Mouse (Mus musculus) monocyte, adult 2 months (primary cell): Measurements from ENCODE around the gene Smok2b.
"Not testable (repeated sequence)": the region's sequence is repeated elsewhere in the genome, so short reads cannot be mapped to it uniquely, and the experiment has no call there.

Experiments used
- DNase-seq, 2 experiments: peaks; one replicate each; pipeline ENCODE4 v3.0.0; 2022; ENCODE audit warnings: low spot score in 2 of 2, low read depth in 1 of 2

The Smok2b gene

GRCm38 (mm10) chr17:13229957-13230356 lies at the start of gene Smok2b:
TSS of gene Smok2b (plus strand) at chr17:13230257.
- DNase-seq: not testable (repeated sequence)

- not testable (repeated sequence) for DNase-seq
These were observed 49.6 kb upstream of the Smok2b start for GRCm38 (mm10) chr17:13180491-13180890.

GRCm38 (mm10) chr17:13182712-13183111 lies 47.3 kb upstream of the Smok2b start:
- not testable (repeated sequence) for DNase-seq

- DNase-seq: not testable (repeated sequence)
These were observed 45.5 kb upstream of the Smok2b start for GRCm38 (mm10) chr17:13184514-13184913.

- DNase-seq: not testable (repeated sequence)
These were observed 43.5 kb upstream of the Smok2b start for GRCm38 (mm10) chr17:13186541-13186940.

GRCm38 (mm10) chr17:13187621-13188020 lies 42.4 kb upstream of the Smok2b start:
- not testable (repeated sequence) for DNase-seq

- DNase-seq: not testable (repeated sequence)
These were observed 41.2 kb upstream of the Smok2b start for GRCm38 (mm10) chr17:13188846-13189245.

GRCm38 (mm10) chr17:13190836-13191583 lies 39.0 kb upstream of the Smok2b start:
- not testable (repeated sequence) for DNase-seq

- not testable (repeated sequence) for DNase-seq
These were observed 33.6 kb upstream of the Smok2b start for GRCm38 (mm10) chr17:13196486-13196885.

GRCm38 (mm10) chr17:13198812-13199211 lies 31.2 kb upstream of the Smok2b start:
- not testable (repeated sequence) for DNase-seq

GRCm38 (mm10) chr17:13199880-13200409 lies 30.1 kb upstream of the Smok2b start:
- DNase-seq: not testable (repeated sequence)

- DNase-seq: not testable (repeated sequence)
These were observed 28.5 kb upstream of the Smok2b start for GRCm38 (mm10) chr17:13201551-13201950.

GRCm38 (mm10) chr17:13202453-13203107 lies 27.5 kb upstream of the Smok2b start:
- DNase-seq: not testable (repeated sequence)

- not testable (repeated sequence) for DNase-seq
These were observed 24.8 kb upstream of the Smok2b start for GRCm38 (mm10) chr17:13205247-13205646.

- DNase-seq: no peak
These were observed 23.6 kb upstream of the Smok2b start for GRCm38 (mm10) chr17:13206491-13206890.

- DNase-seq: not testable (repeated sequence)
These were observed 21.6 kb upstream of the Smok2b start for GRCm38 (mm10) chr17:13208460-13208859.

GRCm38 (mm10) chr17:13212136-13212850 lies 17.8 kb upstream of the Smok2b start:
- no peak for DNase-seq

GRCm38 (mm10) chr17:13214169-13214568 lies 15.9 kb upstream of the Smok2b start:
- peak in 1 of 2 experiments; percentile 28 for DNase-seq

GRCm38 (mm10) chr17:13215595-13215994 lies 14.5 kb upstream of the Smok2b start:
- no peak for DNase-seq

GRCm38 (mm10) chr17:13220888-13221287 lies 9.2 kb upstream of the Smok2b start, which contains the start of gene Smok2a:
TSS of gene Smok2a (plus strand) at chr17:13221188.
- DNase-seq: no peak

GRCm38 (mm10) chr17:13221921-13222320 lies 8.1 kb upstream of the Smok2b start:
- not testable (repeated sequence) for DNase-seq
